Mouse (Mus musculus) C2C12 (cell line): ENCODE data around the gene Zfp184.

Source experiments
- CEBPB ChIP-seq: IDR thresholded peaks from one replicate; pipeline ENCODE4 v1.6.1; 2011; ENCODE audit warnings: low read depth, mild to moderate bottlenecking, control low read depth, moderate library complexity
- CTCF ChIP-seq: IDR thresholded peaks from one replicate; pipeline ENCODE4 v1.5.1; 2011; ENCODE audit not compliant: control insufficient read depth, insufficient read depth, insufficient read length
- FOSL1 ChIP-seq: IDR thresholded peaks from one replicate; pipeline ENCODE4 v1.8.0; 2011; ENCODE audit warnings: mild to moderate bottlenecking, low read length; ENCODE audit not compliant: poor library complexity, insufficient read depth, severe bottlenecking
- MAX ChIP-seq: IDR thresholded peaks from one replicate; pipeline ENCODE4 v1.6.1; 2011; ENCODE audit warnings: mild to moderate bottlenecking, control low read depth
- MYOD1 ChIP-seq: IDR thresholded peaks from one replicate; pipeline ENCODE4 v1.6.1; 2011; ENCODE audit warnings: low read depth; ENCODE audit not compliant: control insufficient read depth, insufficient read length
- MYOG ChIP-seq: IDR thresholded peaks from one replicate; pipeline ENCODE4 v1.6.1; 2011; ENCODE audit not compliant: control insufficient read depth, insufficient read length; ENCODE audit errors: extremely low read depth
- USF1 ChIP-seq: IDR thresholded peaks from one replicate; pipeline ENCODE4 v1.6.1; 2011; ENCODE audit warnings: low read depth, mild to moderate bottlenecking, control low read depth, moderate library complexity

- TF ChIP-seq CTCF, result no peak
- no peak for TF ChIP-seq USF1
- TF ChIP-seq MAX, result no peak
- TF ChIP-seq MYOD1, result no peak
- no peak for TF ChIP-seq CEBPB
- no peak for TF ChIP-seq MYOG
- no peak for TF ChIP-seq FOSL1
Measured at GRCm38 (mm10) chr13:21943644-21944043, 1.2 kb upstream of the Zfp184 start.
